Mouse (Mus musculus) T-cell, adult 2 months (primary cell): Measurements from ENCODE around the gene Tmc7.
A peak's percentile ranks its signal among the peaks of the same experiment; 100 is the strongest.

Experiments used
- DNase-seq: peaks from one replicate; pipeline ENCODE4 v3.0.0; 2022; ENCODE audit warnings: low spot score

The Tmc7 gene

DNA sequence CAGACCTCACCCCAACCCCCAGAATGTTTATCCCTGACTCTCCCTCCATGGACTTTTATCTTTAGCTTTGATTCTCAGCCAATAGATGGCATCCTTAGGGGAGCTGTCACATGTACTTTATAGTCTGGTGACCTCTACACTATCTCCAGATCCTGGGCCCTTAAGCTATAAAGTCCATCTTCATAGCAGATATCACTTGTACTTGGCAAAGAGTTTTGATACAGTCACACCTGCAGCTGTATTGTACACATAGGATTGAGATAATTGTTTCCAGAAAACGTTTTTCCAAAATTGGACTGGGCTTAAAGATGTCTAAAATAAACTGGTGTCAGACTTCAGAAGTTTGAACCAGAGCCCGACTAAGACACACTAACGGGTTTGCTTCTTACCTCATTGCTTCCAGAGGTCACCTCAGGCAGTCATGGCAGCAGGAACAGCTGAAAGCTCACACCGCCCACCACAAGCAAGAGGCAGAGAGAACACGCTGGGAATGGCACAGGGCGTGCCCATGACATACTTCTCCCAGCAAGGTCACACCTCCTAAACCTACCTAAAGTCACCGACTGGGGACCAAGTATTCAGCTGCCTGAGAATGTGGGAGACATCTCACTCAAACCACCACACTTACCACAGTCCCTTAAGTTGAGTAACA is 84.6 kb downstream of the Tmc7 start:
- no peak for DNase-seq

DNA sequence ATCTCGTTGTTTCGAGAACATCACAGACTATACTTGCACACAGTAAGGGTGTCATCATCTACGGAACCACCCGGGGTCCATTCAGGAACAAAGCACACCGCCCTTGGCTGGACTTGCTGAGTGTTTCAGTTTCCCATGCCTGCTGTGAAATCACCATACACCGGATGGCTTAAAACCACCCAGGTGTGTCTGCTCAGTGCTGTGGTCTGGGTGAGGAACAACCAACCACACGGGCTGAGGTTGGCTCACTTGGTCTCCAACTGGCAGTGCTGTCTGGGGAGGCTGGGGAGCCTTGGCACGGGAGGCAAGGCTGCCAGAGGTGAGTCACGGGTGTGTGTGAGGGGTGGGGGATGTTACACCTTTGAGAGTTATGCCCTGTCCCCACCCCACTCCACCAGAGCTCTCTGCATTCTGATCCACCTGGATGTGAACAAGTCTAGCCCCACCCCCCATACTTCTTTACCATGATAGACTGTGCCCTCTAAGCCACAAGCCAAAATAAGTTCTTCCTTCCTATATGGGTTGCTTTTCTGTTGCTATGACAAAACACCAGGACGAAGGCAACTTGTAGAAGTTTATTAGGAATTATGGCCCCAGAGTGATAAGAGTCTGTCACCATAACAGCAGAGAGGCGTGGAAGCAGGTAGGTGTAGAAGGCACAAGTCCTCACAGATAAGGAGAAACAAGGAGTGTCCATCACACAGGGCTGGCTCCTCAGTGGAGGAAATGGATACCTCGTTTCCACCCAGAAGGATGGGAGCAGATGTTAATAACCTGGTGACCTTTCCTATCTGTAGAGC is 85.4 kb downstream of the Tmc7 start:
- no peak for DNase-seq

DNA sequence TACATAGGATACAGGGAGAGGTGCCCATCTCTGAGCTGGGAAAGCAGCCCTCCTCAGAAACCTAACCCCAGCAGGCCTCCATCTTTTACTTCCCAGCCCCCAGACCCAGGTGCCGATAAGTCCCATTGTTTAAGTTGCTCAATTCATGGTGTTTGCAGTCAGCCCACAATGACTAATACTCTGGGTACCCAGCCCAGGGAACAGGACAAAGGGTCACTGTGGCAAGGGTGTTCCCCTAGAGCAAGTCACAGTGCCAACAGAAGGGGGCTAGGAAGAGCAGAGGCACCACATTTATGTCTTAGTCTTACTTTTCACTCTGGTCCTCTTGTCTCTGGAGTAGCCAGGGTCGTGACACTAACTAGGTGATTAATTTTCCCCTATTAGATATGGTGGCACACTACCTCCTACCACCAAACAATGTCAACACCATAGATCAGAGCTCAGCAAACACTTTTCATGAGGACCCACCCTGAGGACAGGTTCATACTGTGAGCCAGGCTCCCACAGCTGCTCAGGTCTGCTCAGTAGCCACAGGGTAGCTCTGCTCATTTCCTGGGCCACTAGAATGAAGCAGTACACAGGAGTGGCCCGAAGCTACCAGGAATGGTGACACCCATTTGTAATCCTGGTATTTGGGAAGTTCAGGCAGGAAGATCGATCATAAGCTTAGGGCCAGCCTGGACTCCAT is 89.5 kb downstream of the Tmc7 start:
- DNase-seq = no peak

DNA sequence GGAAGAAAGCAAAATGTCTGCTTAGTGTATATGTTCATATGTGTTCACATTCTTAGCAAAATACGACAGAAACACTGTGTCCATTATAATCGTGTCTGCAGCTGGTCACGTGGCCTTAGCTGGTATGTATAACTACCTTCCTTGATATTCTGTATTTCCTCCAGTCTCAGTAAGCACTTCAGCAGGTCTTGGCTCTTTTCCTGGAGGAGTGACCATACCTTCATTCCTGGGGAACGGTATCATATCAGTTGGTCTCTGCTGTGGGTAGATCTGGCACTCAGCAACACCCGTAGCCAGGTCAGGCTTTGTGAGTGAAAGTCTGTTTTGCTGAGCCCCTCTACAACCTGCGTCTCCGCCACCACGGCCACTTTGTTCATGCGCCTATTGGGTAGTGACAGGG is 90.6 kb downstream of the Tmc7 start:
- DNase-seq = no peak

DNA sequence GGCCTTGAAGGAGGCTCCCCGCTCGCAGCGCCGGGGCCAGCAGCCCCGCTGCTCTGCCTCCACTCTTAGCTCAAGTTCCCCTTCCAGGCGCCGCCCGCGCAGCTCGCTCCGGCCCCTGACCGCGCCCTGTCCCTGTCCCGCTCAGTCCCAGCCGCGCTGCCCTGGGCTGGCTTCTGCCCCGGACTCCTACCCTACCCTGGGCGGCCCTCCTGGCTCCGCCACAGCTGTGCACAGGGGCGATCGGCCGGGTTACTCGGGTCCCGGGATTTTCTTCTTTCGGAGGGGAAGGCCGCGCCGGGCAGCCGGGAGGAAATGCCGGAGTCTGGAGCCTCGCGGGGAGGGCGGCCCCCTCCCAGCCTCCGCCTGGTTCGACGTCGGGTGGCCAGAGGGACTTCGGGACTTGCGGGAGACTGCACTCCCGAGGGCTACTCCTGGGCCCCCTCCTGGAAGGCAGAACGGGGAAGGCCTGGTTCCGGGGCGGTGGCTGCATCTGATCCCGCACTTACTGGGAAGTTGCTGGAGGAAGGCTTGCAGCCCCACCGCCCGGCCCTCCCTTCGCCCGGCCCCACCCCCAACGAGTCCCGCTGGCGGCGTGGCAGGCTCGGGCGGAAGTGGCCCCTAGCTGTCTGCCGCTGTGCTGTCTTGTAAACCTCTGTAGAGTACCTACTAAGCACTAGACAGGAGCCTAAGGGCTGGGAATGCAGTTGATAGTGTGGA is 92.9 kb downstream of the Tmc7 start, which contains the start of gene Itpripl2:
TSS of gene Itpripl2 (minus strand) at position 545 of the 717 bp plus-strand sequence.
- peak; percentile 27 for DNase-seq

DNA sequence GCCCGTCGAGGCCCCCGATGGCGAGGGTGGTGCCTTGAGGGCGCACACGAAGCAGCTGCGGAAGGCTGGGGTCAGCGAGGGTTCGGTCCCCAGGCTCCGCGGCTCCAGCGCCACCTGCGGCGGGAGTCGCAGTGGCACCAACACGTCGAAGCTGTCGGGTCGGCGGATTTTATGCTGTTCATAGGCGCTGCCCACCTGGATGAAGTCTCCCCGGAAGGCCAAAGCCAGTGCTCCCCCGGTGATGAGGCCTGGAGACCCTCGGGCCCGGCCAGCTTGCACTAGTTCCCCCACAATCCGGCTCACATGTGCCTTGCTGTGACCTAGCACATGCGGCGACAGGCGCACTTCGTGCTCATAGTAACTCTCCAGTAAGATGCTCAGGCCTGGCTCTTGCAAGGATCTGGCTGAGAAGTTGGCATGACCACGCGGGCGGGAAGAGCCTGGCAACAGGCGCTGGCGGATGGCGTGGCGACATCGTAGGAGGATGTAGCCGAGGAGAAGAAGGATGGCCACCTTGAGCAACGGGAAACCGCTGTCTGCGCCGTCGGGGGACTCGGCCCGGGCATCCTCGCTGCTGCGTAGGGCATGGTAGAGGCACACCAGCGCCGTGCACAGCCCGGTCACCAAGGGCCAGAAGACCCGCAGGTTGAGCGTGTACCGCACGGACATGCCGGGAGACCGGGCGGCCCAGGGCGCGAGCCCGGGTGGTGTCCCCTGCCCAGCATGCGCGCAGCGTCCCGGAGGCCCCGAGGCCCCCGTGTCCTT is 93.7 kb downstream of the Tmc7 start:
- DNase-seq = no peak

DNA sequence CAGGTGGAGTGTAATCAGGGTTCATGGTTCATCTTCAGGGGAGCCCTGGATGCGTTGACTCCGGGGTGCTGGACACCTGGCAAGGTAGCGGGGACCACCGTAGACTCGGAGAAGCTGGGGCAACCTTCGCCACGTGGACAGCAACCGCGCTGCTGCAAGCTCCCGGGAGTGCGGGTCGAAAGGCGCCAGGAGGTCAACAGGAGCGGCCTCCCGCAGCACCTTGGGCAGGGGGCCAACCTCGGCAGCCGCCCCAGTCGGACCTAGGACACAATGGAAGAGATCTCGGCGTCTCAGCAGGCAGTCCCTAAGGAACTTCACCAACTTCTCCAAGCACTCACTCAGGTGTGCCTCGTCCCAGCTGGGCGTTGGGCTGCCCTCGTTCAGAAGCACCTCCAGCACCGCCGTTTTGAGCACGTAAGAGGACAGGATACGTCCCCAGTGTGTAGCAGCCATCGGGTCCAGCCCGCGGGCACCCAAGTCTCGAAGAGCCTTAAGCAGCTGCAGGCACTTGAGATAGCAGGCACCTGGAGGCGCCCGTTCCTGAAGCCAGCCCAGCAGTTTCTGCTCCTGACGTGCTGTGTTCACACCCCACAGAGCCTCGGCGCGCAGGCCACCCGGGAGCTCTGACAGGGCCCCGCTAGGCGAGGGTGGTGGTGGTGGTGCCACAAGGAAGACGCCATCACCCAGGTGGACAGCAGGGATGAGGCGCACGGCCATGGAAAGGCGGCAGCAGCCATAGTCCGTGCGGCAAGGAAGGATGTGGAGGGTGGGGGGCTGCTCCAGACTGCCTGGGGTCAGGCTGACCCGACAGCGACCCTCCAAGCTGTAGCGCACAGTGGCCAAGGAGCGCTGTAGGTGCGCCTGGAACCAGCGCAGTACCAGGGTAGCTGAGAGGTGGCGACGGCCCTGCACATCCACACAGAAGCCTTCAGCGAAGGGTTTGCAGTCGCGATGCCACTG is 94.5 kb downstream of the Tmc7 start:
- DNase-seq = no peak

DNA sequence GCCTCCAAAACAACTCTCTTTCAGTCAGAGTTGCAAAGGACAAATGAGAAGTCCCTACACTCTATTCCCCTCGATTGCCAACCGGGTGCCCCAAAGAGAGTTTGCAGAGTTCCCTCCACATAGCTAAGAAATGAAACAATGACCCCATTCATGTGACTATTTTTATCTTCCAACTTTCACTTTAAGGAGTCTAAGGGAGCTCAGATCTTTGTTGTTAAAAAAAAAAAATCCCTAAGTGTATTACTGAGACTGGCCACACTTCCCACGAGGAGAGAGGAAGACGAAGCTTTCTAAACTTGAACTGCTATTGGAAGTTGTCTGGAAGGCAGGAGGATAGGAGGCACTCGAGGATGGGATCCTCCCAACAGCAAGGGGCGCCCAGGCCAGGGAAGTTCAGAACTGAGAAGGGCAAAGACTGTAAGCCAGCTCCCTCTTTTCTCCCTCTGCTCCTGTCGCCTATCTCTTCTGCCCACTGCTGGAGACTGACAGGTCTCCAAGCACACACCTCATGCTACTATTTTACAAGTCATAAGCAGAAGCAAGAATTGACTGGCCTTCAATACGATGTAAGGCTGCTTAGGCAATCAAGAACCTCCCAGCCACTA is 96.4 kb downstream of the Tmc7 start:
- no peak for DNase-seq

DNA sequence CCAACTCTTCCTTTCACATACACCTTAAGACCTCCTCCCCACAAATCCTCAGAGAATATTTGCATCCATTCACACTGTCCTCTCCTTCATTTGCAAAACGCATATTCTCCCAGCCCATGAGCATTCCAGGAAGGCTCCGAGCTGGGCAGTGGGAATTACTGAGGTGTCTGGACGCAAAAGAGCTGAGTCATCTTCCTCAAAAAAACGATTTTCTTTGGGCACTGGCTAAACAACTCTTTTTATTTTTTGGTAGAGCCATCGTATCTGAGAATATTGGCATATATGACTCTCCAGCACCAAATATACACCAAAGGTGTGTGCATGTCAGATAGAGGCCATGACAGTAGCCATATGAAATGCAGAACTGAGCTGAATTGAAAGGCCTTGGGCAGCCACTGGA is 97.6 kb downstream of the Tmc7 start:
- DNase-seq = no peak
